Mouse (Mus musculus): ENCODE results near the gene Prdm1.

GRCm38 (mm10) chr10:44429177-44429888, 99.0 kb downstream of the Prdm1 start:
- TF ChIP-seq POLR2A (IDR thresholded peaks at IDR 0.05; ENCODE audit: insufficient read depth, low read length) (no peak), CTCF (IDR thresholded peaks at IDR 0.05; ENCODE audit: low read depth, low read length) (no peak)
